Mouse (Mus musculus) spleen, adult 2 months (tissue): ENCODE measurements around the gene Cemip2.

Experiments used
- CTCF ChIP-seq: fragments of 200-500 bp; IDR thresholded peaks from 2 replicates; pipeline ENCODE4 v1.5.1; 2011; ENCODE audit warnings: mild to moderate bottlenecking, inconsistent platforms; ENCODE audit not compliant: insufficient read depth, insufficient read length, insufficient replicate concordance; ENCODE audit errors: extremely low read depth
- POLR2A ChIP-seq: fragments of 200-500 bp; IDR thresholded peaks from 2 replicates; pipeline ENCODE4 v1.6.1; 2011; ENCODE audit warnings: low read depth, low read length, inconsistent platforms

DNA sequence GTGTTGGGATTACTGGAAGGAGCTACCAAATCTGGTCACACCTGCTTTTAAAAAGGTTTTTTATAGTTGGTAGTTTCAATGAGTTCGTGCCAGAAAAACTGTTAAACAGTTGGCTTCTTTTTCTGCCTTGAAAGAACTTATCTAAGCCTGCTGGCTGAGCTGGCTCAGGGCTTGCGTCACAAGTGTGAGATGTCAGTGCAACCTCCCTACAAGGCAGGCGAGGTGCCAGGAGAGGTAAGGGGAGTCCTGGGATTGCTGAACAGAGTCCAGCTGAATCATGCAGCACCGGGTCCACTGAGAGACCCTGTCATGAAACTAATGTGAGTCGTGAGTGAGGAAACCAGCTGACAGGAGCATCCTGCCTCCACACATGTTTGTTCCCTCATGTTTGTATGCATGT is 41.4 kb downstream of the Cemip2 start:
- no peak for TF ChIP-seq POLR2A
- TF ChIP-seq CTCF, result no peak
